Mouse (Mus musculus) urinary bladder, postnatal 25 days (tissue): Measurements from ENCODE around the gene Nedd9.

Experiments used
- DNase-seq: peaks from one replicate; pipeline ENCODE4 v3.0.0; 2022; ENCODE audit warnings: low spot score

Gene Nedd9

DNA sequence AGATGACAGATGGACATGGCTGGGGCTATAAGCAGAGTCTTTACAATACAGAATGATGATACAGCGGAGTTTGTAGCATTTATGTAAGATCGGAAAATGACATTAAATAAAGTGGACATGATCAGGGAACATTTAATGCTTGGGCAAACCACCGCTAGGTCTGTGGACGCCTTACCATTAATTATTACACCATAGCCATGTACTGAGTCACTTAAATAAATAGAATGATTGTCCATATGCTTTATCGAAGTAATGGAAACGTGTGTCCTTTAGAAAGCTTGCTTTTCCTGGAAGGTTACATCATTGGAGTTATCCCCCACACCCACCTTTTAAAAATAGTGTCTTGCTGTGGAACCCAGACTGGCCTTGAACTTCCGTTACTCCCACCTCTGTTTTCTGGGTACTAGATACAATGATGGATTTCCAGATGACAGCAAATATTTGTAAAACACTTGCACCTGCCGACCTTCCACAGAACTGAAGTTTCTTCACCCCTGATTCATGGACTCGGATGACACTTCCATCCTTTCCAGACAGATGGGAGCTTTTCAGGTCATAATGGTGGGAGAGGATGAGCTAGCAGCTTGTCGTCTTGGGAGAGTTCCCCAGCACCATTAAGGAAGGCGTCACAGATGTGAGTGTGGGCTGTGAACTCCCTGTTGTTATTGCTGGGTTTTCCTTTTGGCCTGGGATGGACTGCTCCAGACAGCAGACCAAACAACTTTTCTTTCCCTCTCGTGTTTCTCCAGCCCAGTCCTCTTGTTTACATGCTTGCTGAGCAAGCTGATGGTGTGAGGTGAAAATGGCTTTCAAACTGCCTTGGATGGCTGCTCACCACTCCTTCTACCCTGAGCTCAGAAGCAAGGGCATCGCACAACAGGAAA lies 76.7 kb downstream of the Nedd9 start:
- no peak for DNase-seq

DNA sequence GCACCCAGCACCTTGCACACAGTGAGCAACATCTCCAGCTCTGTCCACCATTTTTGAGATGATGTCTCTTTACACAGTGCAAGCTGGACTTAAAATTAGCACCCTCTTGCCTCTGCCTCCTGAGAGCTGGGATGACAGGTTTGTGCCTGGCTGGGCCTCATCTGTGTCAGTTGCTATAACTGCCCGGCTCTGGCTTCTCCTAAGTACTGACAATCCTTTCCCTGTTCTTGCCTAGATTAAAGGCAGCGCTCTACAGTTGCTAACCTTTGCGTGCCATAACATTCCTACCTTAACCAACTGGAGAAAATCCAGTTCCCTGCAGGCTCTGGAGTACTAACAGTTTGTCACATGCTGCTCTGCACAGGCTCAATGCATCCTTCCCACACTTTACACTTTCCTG lies 77.9 kb downstream of the Nedd9 start:
- DNase-seq: no peak

DNA sequence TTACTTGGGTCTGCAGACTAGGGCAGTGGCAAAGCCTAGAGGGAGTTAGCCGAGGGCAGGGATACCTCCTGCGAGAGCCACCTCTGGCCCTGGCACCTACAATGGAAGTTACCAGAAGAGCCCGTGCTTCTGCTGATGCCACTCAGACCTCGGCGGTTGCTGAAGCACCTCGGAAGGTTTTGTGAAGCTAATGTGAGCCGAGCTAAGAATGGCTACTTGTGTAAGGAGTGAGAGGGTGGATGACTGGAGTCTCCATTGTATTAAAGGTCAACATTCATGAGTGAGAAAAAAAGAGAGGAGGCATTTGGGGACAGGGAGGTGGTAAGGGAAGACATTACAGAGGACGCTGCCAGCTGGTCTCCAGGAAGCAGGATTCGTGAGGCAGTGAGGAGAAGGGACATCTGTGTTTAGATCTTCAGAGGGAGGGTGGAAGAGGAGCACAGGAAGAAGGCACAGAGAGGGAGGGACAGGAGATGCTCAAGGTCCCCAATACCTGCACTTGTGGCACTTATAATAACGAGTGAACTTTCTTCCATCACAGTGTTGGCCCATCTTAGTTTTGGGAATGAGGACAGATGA lies 78.7 kb downstream of the Nedd9 start:
- DNase-seq: no peak

DNA sequence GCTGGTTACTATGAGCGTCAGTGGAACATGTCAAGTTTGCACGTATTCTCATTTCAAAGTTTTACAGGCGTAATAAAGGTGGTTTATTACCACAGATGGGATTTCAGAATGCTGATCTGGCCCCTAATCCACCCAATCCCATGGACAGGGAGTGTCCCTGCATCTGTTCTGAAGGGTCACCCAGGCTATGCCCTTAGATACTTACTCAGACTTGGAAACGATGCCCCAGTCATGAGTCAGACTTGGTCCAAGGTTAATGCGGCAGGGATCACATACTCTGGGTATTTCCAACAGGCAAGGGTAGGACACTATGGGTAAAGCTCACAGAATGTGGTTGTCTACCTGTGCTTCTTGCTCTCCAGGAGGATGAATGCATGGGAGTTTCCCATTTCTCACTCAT lies 82.2 kb downstream of the Nedd9 start:
- no peak for DNase-seq

DNA sequence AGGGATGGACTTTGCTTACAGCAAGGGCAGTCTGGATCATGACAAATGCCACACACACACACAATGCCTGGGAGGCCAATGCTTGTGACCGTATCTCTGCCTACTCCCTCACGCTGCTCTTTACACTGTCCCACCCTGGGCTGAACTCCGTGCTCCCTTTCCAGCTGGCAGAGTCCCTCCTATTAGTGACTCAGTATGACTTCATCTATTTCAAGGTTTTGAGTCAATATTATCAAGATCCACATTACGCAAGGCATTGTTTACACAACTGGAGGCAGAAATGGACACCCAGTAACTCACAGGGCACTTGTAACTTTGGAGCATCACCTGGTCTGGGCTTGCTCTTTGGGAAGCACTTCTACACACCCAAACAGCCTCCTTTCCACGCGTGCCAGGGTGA lies 83.3 kb downstream of the Nedd9 start:
- peak; percentile 35 for DNase-seq

DNA sequence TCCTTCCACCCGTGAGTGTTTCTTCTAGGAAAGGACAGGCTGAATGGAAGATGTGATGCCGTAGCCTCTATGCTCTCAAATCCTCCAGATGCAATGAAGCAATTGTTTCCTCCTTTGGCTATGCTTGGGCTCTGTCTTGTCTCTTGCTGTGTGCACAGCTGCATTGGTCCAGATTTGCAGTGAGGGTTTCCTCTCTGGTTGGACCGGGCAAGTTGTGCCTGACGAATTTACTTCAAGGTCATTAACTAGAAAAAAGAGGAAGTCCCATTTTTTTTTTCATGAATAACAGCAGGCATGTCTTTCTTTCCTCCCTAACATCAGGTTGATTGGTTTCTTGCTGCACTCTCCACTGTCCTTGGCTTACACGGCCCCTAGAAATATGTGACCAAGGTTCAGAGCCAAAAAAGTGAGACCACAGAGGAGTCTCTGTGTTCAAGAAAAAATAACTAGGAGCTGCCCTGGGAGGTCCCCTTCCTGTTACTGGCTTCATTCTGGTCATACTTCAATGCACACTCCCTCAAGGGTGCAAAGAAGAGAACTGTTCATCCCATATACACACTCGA lies 84.6 kb downstream of the Nedd9 start:
- DNase-seq: no peak

DNA sequence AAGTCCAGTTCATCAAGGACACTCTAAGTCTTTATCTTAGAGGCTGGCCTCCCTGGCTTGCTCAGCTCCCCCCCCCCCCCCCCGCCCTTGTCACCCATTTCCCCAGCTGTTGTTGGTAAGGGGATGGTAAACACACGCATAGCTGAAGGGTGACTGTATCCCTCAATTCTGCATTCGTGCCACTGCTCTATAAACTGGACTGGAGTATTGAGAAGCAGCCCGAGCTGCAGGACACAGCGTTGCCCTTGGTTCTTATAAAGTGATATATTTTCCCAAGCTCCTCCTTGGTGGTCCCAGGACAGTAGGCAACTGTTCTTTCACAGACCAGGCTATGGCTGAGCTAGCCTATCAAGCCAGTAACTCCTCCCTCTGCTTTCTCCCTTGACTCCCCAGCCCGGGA lies 85.4 kb downstream of the Nedd9 start:
- DNase-seq: no peak

DNA sequence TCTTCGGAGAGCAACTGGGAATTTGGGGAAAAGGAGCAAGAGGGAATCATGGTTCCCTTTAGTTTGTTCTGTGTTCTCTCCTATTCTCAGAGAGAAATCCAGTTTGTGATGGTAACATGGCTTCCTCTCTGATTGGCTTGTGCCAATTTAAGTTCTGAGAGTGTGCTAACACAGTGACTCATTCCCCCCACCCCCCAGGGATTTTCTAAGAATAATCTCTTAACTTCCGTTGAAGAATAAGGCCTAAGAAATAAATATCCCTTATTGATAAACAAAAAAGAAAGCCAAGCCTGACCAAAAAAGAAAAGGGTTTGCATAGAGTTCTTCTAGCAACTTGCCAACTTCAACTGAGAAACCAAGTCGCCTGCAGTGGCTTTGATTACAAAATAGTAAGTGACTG lies 86.9 kb downstream of the Nedd9 start:
- DNase-seq: no peak

DNA sequence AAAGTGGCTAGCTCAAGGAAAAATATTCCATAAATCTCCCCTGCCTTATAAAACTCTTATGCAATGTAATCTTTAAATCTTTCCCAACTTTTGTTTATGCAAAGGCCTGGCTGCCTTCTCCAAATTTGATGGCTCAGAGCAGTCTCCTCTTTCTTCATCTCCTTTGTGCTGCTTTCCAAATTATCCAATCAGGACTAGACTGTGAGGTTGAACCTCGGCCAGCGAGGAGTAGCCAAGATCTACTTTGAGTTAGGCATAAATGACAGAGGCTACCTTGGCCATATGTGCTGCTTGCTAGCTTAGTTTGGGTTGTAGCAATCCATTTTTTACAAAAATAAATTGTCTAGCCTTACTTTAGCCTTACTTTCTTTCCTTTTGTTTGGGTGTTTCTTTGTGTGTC lies 95.0 kb downstream of the Nedd9 start:
- DNase-seq: no peak

DNA sequence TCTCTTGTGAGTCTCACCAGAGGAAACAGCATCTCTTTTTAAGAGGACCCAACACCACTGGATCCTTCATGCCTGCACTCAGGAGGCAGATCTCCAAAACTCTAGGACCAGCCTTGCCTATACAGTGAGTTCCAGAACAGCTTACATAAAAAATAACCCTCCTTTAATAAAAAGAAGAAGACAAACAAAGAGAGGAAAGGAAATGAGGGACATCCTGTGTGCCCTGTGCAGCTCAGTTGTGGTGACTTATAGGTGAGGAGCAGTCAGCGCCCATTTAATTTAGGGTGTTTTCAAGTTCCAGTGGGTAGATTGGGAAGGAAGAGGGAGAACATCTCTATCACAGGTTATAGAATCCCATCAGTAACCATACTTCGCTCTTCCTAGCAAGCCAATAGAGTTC lies 96.5 kb downstream of the Nedd9 start:
- no peak for DNase-seq

DNA sequence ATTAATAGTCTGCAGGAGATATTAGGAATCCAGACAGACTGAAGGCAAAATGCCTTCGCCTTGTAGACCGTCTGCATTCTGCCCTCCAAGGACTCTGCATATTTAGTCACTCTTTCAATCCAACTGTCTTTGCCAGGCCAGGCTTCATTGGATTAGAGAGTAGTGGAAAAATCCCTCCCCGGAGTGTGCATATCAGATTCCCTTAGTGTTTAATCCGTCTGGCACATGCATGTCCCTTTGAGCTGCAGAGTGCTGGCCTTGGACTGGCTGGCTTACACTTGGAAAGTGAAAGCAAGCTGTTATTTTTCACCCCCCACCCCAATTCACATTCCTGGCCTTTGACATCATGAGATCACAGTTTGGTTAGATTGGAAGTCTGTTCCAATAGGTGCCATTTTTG lies 100.6 kb downstream of the Nedd9 start:
- DNase-seq: no peak

DNA sequence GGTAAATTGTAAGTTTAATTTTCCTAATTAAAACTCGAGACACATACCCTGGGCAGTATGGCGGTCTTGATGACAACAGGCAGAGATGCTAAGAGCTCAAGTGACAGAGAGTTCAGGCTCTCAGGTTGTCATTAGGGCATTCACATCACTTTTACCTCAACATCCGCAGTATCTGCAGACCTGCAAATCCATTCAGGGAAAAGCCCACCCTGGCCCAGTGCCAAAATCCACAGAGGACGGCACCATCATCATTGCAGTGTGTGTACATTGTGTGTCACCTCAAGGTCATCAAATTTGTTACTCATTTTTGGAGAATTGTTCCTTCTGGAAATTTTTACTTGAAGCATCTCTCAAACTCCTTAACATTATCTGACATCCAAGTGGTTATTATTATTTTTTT lies 102.3 kb downstream of the Nedd9 start:
- DNase-seq: no peak

DNA sequence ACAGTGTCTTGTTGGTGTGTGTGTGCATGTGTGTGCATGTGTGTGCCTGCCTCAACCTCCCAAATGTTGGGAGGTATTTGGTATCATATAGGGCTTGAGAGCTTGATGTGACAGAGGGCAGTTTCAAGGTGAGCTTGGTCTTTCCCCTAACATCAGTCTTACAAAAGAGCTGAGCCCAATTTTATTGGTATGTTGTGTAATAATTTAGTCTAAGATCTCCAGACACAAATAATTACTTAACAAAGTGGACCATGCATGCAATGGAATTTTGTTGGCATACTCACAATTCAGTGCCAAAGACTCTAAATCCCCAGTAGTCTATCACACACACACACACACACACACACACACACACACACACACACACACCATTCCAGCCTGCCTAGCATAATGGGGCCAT lies 104.5 kb downstream of the Nedd9 start:
- no peak for DNase-seq

DNA sequence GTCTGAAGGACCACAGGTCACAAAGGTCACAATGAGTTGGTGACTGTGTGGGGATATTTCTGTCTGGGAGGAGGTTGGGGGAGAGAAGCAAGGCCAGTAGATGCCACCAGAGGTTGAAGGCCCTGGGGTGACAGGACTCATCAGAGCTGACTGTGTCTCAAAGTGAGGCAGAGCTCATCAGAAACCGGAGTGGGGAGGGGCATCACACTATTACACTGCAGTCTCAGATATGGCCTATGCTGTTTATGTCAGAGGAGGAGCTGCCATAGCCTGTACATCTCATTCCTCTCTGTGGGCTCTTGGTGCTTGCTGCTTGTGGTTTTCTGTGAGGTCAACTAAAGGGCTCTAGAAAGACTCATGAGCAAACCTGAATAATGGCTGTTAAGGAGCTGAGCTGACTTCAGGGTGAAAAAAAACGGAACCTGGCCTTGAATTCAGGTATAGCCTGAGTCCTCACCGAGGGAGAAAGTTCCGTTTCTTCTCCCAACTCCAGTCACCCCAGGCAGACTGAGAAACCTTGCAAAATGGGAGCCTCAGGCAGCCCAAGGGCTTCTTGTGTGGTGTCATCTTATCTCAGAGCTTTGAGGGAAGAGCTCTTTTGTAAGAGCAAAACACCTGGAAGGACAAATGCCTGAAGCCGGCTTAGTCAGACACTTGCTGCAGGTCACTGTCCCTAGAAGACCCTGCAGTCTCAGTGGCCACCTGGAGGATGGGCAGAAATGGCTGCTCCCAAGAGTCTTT lies 105.2 kb downstream of the Nedd9 start:
- no peak for DNase-seq

DNA sequence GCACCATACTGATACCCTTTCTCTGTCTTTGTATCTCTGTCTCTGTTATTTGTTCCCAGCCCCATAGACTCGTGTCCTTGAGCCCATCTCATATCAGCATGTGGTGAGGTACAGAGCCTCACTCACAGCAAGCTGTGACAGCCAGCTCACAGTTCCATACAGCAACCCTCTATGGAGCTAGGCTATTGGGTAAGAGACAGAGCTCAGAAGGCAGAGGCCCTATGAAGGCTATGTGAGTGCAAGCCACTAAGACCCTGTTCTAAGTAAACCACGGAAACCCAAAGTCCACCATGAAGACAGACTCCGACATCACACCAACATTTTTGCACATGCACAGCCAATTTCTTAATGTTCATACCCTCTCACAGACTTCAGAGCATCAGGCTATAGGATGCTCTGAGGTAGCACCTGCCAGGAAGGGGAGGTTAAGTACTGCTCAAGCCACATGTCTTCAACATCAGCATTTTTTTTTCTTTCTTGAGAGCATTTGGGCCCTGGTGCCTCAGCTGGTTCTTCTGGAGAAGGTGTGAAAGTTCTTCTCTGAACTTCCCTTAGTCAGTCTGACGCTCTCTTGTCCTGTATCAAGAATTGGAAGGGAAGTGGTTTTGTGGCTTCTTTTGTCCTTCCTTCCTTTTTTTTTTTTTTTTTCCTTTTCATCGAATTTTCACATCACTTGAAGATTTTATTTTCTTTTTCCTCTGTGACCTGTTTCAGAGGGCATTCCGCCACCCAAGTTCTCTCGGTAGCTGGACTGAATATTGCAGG lies 105.9 kb downstream of the Nedd9 start:
- no peak for DNase-seq

DNA sequence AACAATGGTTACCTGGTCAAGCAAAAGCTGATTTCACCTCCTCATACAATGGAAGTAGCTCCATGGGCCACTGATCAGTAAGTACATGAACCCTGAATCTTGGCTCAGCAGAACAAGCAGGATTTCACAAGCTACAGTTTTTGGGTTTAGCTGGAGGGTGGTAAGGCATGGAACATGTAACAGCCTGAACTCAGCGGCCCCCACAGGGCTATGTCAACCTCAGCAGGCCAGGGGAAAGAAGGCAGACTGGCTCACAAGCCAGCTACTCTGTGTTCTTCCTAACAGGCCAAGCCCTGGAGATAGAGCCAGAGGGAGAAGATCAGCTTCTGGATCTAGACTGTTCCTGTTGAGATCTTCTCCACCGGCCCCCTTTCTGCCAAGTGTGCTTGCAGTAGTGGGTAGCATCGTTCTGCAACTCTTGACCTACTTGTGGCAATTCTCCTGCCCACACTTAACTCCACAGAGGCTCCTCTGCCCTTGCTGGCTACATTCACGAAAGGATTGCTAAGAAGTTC lies 107.2 kb downstream of the Nedd9 start:
- no peak for DNase-seq

DNA sequence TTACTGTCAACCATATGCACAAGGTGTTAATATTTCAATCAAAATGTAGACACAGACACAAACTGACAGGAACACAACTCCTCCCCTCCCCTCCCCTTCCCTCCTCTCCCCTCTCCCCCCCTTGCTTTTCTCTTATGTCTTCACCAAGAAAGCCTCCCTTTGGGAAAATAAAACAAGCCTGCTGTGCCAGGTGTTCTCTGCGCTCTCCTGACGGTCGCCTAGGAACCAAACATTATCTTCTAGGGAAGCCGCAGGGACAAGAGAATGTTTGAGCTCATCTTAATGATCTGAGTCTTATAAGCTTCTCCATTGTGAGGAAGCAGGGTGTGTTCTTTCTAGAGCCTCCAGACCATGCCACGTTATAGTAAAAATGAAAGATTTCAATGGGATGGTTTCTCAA lies 108.7 kb downstream of the Nedd9 start:
- no peak for DNase-seq

DNA sequence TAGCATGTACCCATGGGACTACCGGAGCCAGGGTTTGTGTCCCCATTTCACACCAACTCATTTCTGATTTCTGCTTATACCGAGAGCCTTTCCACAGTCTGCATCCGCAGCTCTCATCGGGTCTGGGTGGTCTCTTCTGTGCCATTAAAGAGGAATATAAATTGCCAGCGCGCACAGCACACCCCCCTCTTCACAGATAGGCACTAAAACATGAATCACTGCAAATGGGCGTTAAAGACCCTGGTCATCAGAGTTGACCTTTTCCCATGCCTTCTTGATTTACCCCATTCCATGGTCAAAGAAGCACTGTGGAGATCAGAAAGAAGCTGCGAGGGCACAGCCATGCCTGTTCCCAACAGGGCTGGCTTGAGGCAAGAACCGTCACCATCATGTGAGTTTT lies 109.3 kb downstream of the Nedd9 start:
- DNase-seq: no peak

DNA sequence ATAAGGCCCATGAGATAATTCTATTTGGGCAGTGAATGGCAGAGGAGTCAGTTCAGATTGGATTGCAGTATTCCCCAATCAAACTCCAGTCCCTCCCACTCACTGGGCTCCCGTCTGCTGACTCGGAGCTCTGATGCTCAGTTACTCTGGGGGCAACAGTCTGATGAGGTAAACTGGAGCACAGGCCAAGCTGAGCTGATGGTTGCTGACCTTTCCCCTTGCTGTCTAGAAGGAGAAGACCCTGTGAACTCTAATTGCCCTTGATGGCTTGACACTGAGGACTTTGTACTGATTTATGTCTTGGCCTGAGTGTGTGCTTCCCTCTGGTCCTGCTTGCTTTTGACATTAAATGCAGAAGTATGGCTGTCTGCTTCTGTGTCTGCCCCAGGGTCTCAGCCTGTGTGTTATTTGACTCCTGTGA lies 110.1 kb downstream of the Nedd9 start:
- DNase-seq: no peak

DNA sequence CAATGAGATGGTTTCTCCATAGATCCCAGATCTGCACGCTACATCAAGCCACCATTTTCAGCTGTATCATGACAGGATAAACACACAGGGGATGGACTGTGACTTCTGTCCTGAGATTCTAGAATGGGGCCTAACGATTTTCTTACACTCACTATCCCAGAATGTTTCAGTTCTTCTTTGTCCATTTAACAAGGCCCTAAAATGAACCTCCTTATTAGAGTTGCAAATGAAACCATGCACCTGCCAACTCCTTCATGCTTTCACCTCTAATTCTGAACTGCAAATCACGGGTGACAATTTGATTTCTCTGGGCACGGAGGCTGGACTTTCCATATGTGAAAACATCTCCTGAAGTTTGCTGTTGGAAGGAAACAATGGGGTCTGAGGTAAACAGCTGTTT lies 111.1 kb downstream of the Nedd9 start:
- no peak for DNase-seq

DNA sequence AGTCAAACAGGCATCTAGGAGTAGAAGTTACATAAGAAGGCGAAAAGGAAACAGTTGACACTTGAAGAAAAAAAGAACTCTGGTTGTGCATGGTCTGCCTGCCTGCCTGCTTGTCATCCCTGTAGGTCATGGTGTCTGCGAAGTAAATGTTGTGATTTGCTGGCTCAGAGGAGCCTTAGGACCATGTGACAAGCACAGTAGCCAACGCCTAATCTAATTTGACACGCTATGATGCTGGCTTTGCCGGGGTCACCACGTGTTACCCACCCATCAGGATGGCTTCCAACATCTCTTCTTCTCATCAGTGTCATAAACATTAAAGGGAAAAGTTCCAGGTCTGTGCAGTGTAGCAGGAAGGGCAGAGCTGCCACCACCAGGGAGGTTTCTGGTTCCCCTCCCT lies 111.5 kb downstream of the Nedd9 start:
- no peak for DNase-seq

DNA sequence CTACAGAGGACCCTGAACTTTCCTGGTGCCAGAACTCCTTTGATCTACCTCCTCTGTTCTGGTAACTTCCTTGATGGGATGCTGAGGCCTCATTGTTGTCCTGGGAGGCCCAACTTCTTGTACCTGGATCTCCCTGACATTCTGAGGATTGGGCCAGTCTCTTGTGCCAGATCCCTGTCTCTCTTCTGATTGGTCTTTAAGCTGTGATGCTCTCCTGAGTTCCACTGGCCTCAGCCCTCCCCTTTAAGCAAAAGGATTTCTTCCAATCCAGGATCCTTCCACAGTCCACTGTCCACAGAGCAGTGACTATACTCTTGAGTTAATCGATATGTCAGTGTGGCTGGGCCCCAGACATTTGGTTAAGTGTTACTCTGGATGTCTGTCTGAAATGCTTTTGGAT lies 112.3 kb downstream of the Nedd9 start:
- no peak for DNase-seq
